Mouse (Mus musculus) C2C12 (cell line): ENCODE results near the gene Mapkapk2.

Experiments
- CTCF ChIP-seq: IDR thresholded peaks from one replicate; pipeline ENCODE4 v1.5.1; 2011; ENCODE audit not compliant: control insufficient read depth, insufficient read depth, insufficient read length
- MAX ChIP-seq: IDR thresholded peaks from one replicate; pipeline ENCODE4 v1.6.1; 2011; ENCODE audit warnings: mild to moderate bottlenecking, control low read depth
- USF1 ChIP-seq: IDR thresholded peaks from one replicate; pipeline ENCODE4 v1.6.1; 2011; ENCODE audit warnings: low read depth, mild to moderate bottlenecking, control low read depth, moderate library complexity

DNA sequence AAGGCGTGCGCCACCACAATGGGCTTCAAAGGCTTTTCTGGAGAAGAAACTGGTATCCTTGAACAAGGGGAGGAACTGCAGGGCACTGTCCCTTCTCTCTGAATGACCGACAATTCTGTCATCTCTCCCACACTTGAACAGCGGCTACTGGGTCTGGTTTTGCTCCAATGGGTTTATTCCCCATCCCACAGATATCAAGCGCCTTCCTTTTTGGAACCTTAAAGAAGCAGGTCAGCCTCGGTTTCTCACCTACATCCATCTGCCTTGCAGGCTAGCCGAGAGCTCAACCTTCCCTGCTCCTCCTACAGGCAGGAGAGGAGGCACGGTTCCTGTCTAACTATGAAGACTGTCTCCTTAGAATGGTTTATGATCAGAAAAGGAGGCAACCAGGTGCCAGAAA, 48.7 kb downstream of the Mapkapk2 start:
- TF ChIP-seq USF1 (no peak), CTCF (no peak), MAX (no peak)
